Mouse (Mus musculus): ENCODE data around the gene Gm21028. TPM values are rescaled to one million over a fixed set of nuclear protein-coding genes. Genes with fewer than 3 reads are reported as not detected.
"Not testable (repeated sequence)": the region's sequence is repeated elsewhere in the genome, so short reads cannot be mapped to it uniquely, and the experiment has no call there.

The Gm21028 gene
- polyA plus RNA-seq (2012; rRNA removed) = not detected in 2 replicates

GRCm38 (mm10) chr7:42578488-42578887 is at the start of gene Gm21028:
TSS of gene Gm21028 (minus strand) at chr7:42578588.
- no peak for DNase-seq (ENCODE audit: low read depth)

DNA sequence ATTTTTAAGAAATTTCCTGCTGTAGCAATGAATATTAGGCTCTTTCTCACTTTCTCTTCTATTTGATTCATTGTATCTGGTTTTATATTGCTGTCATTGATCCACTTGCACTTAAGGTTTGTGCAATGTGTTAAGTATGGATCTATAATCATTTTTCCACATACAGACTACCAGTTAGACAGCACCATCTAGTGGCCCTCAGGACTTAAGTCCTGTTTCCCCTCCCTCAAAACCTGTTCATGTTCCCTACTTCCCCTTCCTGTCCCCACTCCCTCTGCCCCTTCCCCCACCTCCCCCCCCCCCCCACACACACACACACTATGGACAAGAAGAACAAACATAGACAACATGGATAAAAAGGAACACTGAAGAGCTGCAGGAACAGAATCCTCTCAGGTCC is 17.3 kb upstream of the Gm21028 start:
- DNase-seq (ENCODE audit: low read depth) = not testable (repeated sequence)

DNA sequence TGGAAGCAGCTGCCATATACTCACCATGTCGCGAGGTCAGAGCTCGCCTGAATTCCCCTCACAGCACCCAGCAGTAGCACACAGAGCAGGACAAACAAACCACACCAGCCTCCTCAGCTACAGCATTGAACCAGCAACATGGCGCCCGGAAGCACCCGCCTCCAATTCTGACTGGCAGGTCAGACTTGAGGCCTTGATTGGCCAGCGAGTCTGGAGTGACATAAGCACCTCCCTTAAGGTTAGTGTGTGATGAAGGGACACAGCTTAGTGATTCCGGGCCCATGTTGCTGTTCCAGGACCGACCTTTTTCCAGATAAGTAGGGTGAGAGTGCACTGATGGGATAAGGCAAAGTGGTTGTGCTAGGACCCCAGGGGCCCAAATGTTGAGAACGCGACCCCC is 14.0 kb upstream of the Gm21028 start, which contains the start of gene Zfp977:
Gene Zfp977 (minus strand): TSS at position 135 of the 400 bp plus-strand sequence.
- DNase-seq (ENCODE audit: low read depth) = not testable (repeated sequence)

DNA sequence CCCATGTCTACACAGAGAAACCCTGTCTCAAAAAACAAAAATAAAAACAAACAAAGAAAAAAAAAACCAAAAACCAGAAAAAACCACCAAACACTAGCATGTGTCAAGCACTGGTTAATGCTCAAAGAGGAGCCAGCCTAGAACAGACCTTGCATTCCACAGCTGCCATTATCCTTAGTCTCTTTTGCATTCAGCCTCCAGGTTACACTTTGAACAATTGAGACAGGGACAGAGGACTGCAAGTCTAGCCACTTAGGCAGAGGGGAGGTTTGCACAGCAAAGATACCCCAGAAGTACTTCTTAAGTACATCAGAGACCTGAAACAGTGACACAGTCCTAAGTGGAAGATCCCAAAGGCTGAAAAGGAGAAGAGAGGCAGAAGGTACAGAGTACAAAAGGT is 12.9 kb upstream of the Gm21028 start:
- not testable (repeated sequence) for DNase-seq (ENCODE audit: low read depth)

DNA sequence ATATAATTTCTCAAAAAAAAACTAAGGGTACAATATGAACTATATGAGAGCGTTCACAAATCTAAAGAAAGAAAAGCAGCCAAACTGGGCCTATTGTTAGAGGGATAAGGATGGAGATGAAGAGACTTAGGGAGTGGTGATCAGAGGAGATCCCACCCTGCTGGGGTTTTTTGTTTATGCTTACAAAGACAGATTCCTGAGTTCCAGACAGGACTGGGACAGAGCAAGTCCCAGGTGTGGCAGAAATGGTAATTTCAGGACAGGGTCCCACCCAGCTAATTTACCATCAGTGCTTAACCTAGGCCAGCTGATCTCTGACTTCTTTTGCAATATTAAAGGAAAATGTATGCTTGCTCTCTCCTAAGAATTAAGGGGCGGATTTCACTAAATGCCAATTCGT is 26.6 kb downstream of the Gm21028 start:
- DNase-seq (ENCODE audit: low read depth) = no peak

Other genes starting within 250 kb of the Gm21028 start
- gene 4933421I07Rik, start 130.5 kb downstream of the Gm21028 start, polyA plus RNA-seq (2012; rRNA removed) = not detected in 2 replicates
- gene Zfp141, start 72.8 kb downstream of the Gm21028 start, polyA plus RNA-seq (2012; rRNA removed) = 4.9 and 5.2 TPM in 2 replicates
- gene Zfp977, start 14.0 kb upstream of the Gm21028 start, polyA plus RNA-seq (2012; rRNA removed) = 0.19 and 0.22 TPM in 2 replicates
- 0.30 and 0.35 TPM in 2 replicates for gene Zfp976, start 64.0 kb upstream of the Gm21028 start, polyA plus RNA-seq (2012; rRNA removed)
- gene Zfp975, start 114.2 kb upstream of the Gm21028 start, polyA plus RNA-seq (2012; rRNA removed) = 0.63 and 0.81 TPM in 2 replicates
- not detected in 2 replicates for gene Gm17067, start 148.4 kb upstream of the Gm21028 start, polyA plus RNA-seq (2012; rRNA removed)
- not detected in 2 replicates for gene Vmn2r62, start 214.9 kb upstream of the Gm21028 start, polyA plus RNA-seq (2012; rRNA removed)